Mouse (Mus musculus): Measurements from ENCODE around the gene Tead1.

DNA sequence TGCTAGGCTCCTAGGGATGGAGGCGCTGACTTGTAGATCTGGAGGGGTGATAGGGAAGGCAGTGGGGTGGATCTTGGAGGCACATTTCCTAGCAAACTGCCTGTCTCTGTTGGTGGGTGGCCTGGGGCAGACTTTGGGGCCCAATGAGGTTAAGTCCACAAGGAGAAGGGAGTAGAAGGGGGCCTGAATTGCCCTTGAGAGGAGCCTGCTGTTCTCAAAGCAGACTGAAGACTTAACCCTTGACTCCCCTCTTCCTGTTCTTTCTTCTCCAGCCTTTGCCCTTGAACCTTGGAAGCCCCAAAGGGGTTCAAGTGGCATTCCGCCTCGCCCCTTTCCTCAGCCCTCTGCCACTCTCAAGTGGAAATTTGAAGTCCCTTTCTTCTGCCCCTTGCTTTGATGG, 244.6 kb downstream of the Tead1 start:
- TF ChIP-seq CTCF (IDR thresholded peaks at IDR 0.05), result no peak
- TF ChIP-seq EP300 (IDR thresholded peaks at IDR 0.05; ENCODE audit: insufficient read depth, low read depth, low read length), result no peak
- no peak for TF ChIP-seq POLR2A (IDR thresholded peaks at IDR 0.05; ENCODE audit: insufficient read depth, low read depth, low read length)

Measured in heart, adult 2 months (tissue).